Mouse (Mus musculus) MEL (cell line): ENCODE data around the gene Nat9. TPM values are rescaled to one million over a fixed set of nuclear protein-coding genes. Genes with fewer than 3 reads are reported as not detected.

Experiments used
- DNase-seq: peaks from one replicate; pipeline ENCODE4 v3.0.0; 2011; ENCODE audit warnings: low read depth, low spot score
- H3K27ac ChIP-seq: 2 replicates; pipeline ENCODE4 v1.5.1; 2012; ENCODE audit warnings: low read depth, mild to moderate bottlenecking, control low read depth, low read length, moderate library complexity; ENCODE audit not compliant: control insufficient read depth
- H3K27me3 ChIP-seq, 2 experiments: fragments of 150-350 bp in 1 of 2; sonication (generic) in 1 of 2; 2 replicates each; pipeline ENCODE4 v1.6.1; 2012; ENCODE audit warnings: low read length in 2 of 2, mild to moderate bottlenecking in 2 of 2, improper control_type of control experiment in 1 of 2, moderate library complexity in 1 of 2; ENCODE audit not compliant: insufficient read depth in 2 of 2, control insufficient read depth in 1 of 2
- H3K36me3 ChIP-seq, 2 experiments: 2 replicates each; pipeline ENCODE4 v1.6.1; 2012 to 2014; ENCODE audit warnings: low read length in 2 of 2, improper control_type of control experiment in 1 of 2, inconsistent platforms in 1 of 2, mild to moderate bottlenecking in 1 of 2; ENCODE audit not compliant: insufficient read depth in 2 of 2, control insufficient read depth in 1 of 2
- H3K4me1 ChIP-seq, 2 experiments: fragments of 150-350 bp in 1 of 2; sonication (generic) in 1 of 2; 2 replicates each; pipeline ENCODE4 v1.6.1; 2012; ENCODE audit warnings: low read length in 2 of 2, improper control_type of control experiment in 1 of 2, mild to moderate bottlenecking in 1 of 2; ENCODE audit not compliant: insufficient read depth in 2 of 2, control insufficient read depth in 1 of 2
- H3K4me3 ChIP-seq, 2 experiments: fragments of 150-350 bp in 1 of 2; sonication (generic) in 1 of 2; 2 replicates each; pipeline ENCODE4 v1.5.1; 2012; ENCODE audit warnings: low read depth in 2 of 2, low read length in 2 of 2, mild to moderate bottlenecking in 2 of 2, moderate library complexity in 2 of 2, control low read depth in 1 of 2, improper control_type of control experiment in 1 of 2; ENCODE audit not compliant: control insufficient read depth in 1 of 2, insufficient read depth in 1 of 2
- H3K79me2 ChIP-seq: 2 replicates; pipeline ENCODE4 v1.6.1; 2012; ENCODE audit warnings: mild to moderate bottlenecking, low read length, moderate library complexity; ENCODE audit not compliant: control insufficient read depth, poor library complexity, insufficient read depth
- H3K9ac ChIP-seq: 2 replicates; pipeline ENCODE4 v1.6.1; 2012; ENCODE audit warnings: low read depth, mild to moderate bottlenecking, control low read depth, low read length, moderate library complexity; ENCODE audit not compliant: control insufficient read depth, poor library complexity, severe bottlenecking
- H3K9me3 ChIP-seq: fragments of 150-350 bp; sonication (generic); replicated peaks from 2 replicates; pipeline ENCODE4 v1.6.1; 2012; ENCODE audit warnings: mild to moderate bottlenecking, low read length, improper control_type of control experiment, moderate library complexity; ENCODE audit not compliant: insufficient read depth
- CTCF ChIP-seq, 3 experiments: IDR thresholded peaks in 2 of 3; conservative IDR thresholded peaks in 1 of 3; 2 replicates each; pipeline ENCODE4 v1.5.1; 2011 to 2012; ENCODE audit warnings: low read length in 3 of 3, low read depth in 2 of 3, mild to moderate bottlenecking in 2 of 3, improper control_type of control experiment in 1 of 3, inconsistent platforms in 1 of 3, mixed read lengths in 1 of 3, moderate library complexity in 1 of 3; ENCODE audit not compliant: control insufficient read depth in 1 of 3, insufficient read depth in 1 of 3, poor library complexity in 1 of 3, severe bottlenecking in 1 of 3
- E2F4 ChIP-seq: IDR thresholded peaks from 2 replicates; pipeline ENCODE4 v1.6.1; 2011; ENCODE audit warnings: low read depth, low read length, improper control_type of control experiment, borderline replicate concordance
- ELF1 ChIP-seq: IDR thresholded peaks from 2 replicates; pipeline ENCODE4 v1.6.1; 2014; ENCODE audit warnings: low read depth, mild to moderate bottlenecking, inconsistent platforms, low read length, improper control_type of control experiment, moderate library complexity
- EP300 ChIP-seq, 2 experiments: IDR thresholded peaks; 2 replicates each; pipeline ENCODE4 v1.6.1; 2011; ENCODE audit warnings: improper control_type of control experiment in 2 of 2, low read length in 2 of 2, low read depth in 1 of 2, mild to moderate bottlenecking in 1 of 2
- GABPA ChIP-seq: IDR thresholded peaks from 2 replicates; pipeline ENCODE4 v1.6.1; 2012; ENCODE audit warnings: low read depth, mild to moderate bottlenecking, inconsistent platforms, low read length, improper control_type of control experiment, moderate library complexity
- HCFC1 ChIP-seq: IDR thresholded peaks from 2 replicates; pipeline ENCODE4 v1.6.1; 2012; ENCODE audit warnings: low read depth, mild to moderate bottlenecking, inconsistent platforms, low read length, improper control_type of control experiment, moderate library complexity
- MAX ChIP-seq: IDR thresholded peaks from 2 replicates; pipeline ENCODE4 v1.6.1; 2011; ENCODE audit warnings: low read length, improper control_type of control experiment
- MAZ ChIP-seq: IDR thresholded peaks from 2 replicates; pipeline ENCODE4 v1.6.1; 2012; ENCODE audit warnings: low read depth, mild to moderate bottlenecking, inconsistent platforms, low read length, improper control_type of control experiment
- MXI1 ChIP-seq: IDR thresholded peaks from 2 replicates; pipeline ENCODE4 v1.6.1; 2011; ENCODE audit warnings: mild to moderate bottlenecking, low read depth, low read length, improper control_type of control experiment
- MYC ChIP-seq: IDR thresholded peaks from 2 replicates; pipeline ENCODE4 v1.6.1; 2011; ENCODE audit warnings: low read depth, mild to moderate bottlenecking, low read length, improper control_type of control experiment, moderate library complexity
- NELFE ChIP-seq: IDR thresholded peaks from 2 replicates; pipeline ENCODE4 v1.6.1; 2011; ENCODE audit warnings: low read depth, low read length, improper control_type of control experiment
- POLR2AphosphoS5 ChIP-seq: IDR thresholded peaks from 2 replicates; pipeline ENCODE4 v1.6.1; 2012; ENCODE audit warnings: low read depth, borderline replicate concordance, mild to moderate bottlenecking, inconsistent platforms, low read length, moderate library complexity, mixed read lengths
- RCOR1 ChIP-seq: IDR thresholded peaks from 2 replicates; pipeline ENCODE4 v1.6.1; 2012; ENCODE audit warnings: low read depth, mild to moderate bottlenecking, inconsistent platforms, low read length, improper control_type of control experiment
- SIN3A ChIP-seq: IDR thresholded peaks from 2 replicates; pipeline ENCODE4 v1.6.1; 2012; ENCODE audit warnings: low read length, improper control_type of control experiment, inconsistent platforms
- SMC3 ChIP-seq: IDR thresholded peaks from 2 replicates; pipeline ENCODE4 v1.6.1; 2011; ENCODE audit warnings: low read depth, low read length, improper control_type of control experiment
- ZC3H11A ChIP-seq: IDR thresholded peaks from 2 replicates; pipeline ENCODE4 v1.6.1; 2012; ENCODE audit warnings: low read depth, mild to moderate bottlenecking, inconsistent platforms, low read length, improper control_type of control experiment
- ZKSCAN1 ChIP-seq: IDR thresholded peaks from 2 replicates; pipeline ENCODE4 v1.6.1; 2012; ENCODE audit warnings: low read depth, mild to moderate bottlenecking, inconsistent platforms, low read length, improper control_type of control experiment, moderate library complexity
- ZMIZ1 ChIP-seq: IDR thresholded peaks from 2 replicates; pipeline ENCODE4 v1.6.1; 2012; ENCODE audit warnings: low read depth, mild to moderate bottlenecking, inconsistent platforms, low read length, improper control_type of control experiment, moderate library complexity
- polyA plus RNA-seq, 2 experiments: library from polyadenylated mRNA; stranded (reverse) in 1 of 2; unstranded in 1 of 2; fragments of >175 nt in 1 of 2; fragments of >200 nt in 1 of 2; gene quantifications; 2 replicates each; pipeline versions ENCODE4 v1.2.1 to v1.2.4; 2012; ENCODE audit warnings: low replicate concordance in 2 of 2, low read depth in 1 of 2; ENCODE audit not compliant: insufficient read length in 2 of 2, insufficient read depth in 1 of 2, missing spikeins in 1 of 2
- total RNA-seq: library from RNA; depleted of rRNA; stranded (reverse); fragments of 300-350 nt; gene quantifications from 2 replicates; pipeline ENCODE4 v1.2.3, GENCODE M21; 2012

The Nat9 gene
- total and polyA plus RNA-seq, 3 experiments = 46.1 to 92.4 TPM; not detected in 1

- H3K4me3 ChIP-seq = no peak overlapping the region
- no peaks in the 10 kb centered on the region for H3K79me2 ChIP-seq
- no peak overlapping the region for H3K9ac ChIP-seq
- H3K27ac ChIP-seq = no peak overlapping the region
- TF ChIP-seq SMC3 (no peak), ZMIZ1 (no peak), MAZ (no peak), NELFE (no peak)
- TF ChIP-seq, all 39 proteins: peak for 0
- Histone ChIP-seq H3K4me1 (no peaks in the 10 kb centered on the region), H3K36me3 (peaks cover 0 to 4% of the 10 kb centered on the region in 2 experiments; a peak in 2 of 4 replicates), H3K27me3 (no peaks in the 10 kb centered on the region), H3K9me3 (no peaks in the 10 kb centered on the region)
- no peak for DNase-seq
Measured at GRCm38 (mm10) chr11:115178766-115179165, 8.9 kb downstream of the Nat9 start.

GRCm38 (mm10) chr11:115177559-115178195, 10.0 kb downstream of the Nat9 start:
- TF ChIP-seq SMC3 (no peak), MAZ (no peak), E2F4 (no peak), GABPA (no peak), RCOR1 (no peak), MYC (no peak), CTCF (IDR thresholded peaks at IDR 0.05 in 2 of 3, conservative IDR thresholded peaks at IDR 0.05 in 1 of 3; ENCODE audit: control insufficient read depth in 1 of 3, insufficient read depth in 1 of 3, low read depth in 2 of 3, low read length in 3 of 3, poor library complexity in 1 of 3, severe bottlenecking in 1 of 3) (no peak), SIN3A (no peak), NELFE (no peak), HCFC1 (no peak), ELF1 (no peak), ZC3H11A (no peak), EP300 (IDR thresholded peaks at IDR 0.05; ENCODE audit: low read depth in 1 of 2, low read length in 2 of 2) (no peak), ZKSCAN1 (no peak), MXI1 (no peak), MAX (no peak), POLR2AphosphoS5 (no peak)

More at GRCm38 (mm10) chr11:115177559-115178195, 10.0 kb downstream of the Nat9 start:
- Histone ChIP-seq H3K4me1 (no peaks in the 10 kb centered on the region), H3K27me3 (no peaks in the 10 kb centered on the region), H3K27ac (no peak overlapping the region), H3K79me2 (0 out of 2 replicates have a peak, but pooled peaks cover under 1% of the 10 kb centered on the region), H3K36me3 (peaks cover under 1 to 4% of the 10 kb centered on the region in 2 experiments; a peak in 3 of 4 replicates), H3K4me3 (no peak overlapping the region), H3K9me3 (no peaks in the 10 kb centered on the region), H3K9ac (no peak overlapping the region)
- no peak for DNase-seq
